Mouse (Mus musculus) splenic B cell, adult 2 months (primary cell): ENCODE measurements around the gene Med29.

Experiments used
- DNase-seq: peaks from one replicate; pipeline ENCODE4 v3.0.0-alpha.2; 2011; ENCODE audit warnings: low read depth, low spot score
- H3K27me3 ChIP-seq: 2 replicates; pipeline ENCODE4 v1.6.1; 2012; ENCODE audit warnings: mild to moderate bottlenecking, low read length, moderate library complexity, mixed read lengths; ENCODE audit not compliant: control insufficient read depth, poor library complexity, insufficient read depth, severe bottlenecking
- H3K36me3 ChIP-seq: 2 replicates; pipeline ENCODE4 v1.6.1; 2012; ENCODE audit warnings: mild to moderate bottlenecking, low read length, moderate library complexity, mixed read lengths; ENCODE audit not compliant: control insufficient read depth, poor library complexity, insufficient read depth, severe bottlenecking

Gene Med29

GRCm38 (mm10) chr7:28338108-28338998 lies 54.2 kb downstream of the Med29 start, which contains the start of gene Supt5:
Gene Supt5, minus strand, starts transcription at chr7:28338746.
- peak; percentile 99 for DNase-seq
- H3K27me3 ChIP-seq = no peaks in the 10 kb centered on the region
- H3K36me3 ChIP-seq = no peaks in the 10 kb centered on the region
